Mouse (Mus musculus) ovary, postnatal 10 days (tissue): ENCODE measurements at regions not wholly inside any gene's neighbourhood (a gene's known extent, or its start where the extent isn't known, plus 50 kb on each side); places are given as distances from the start of the nearest gene placed in this dataset.

Experiments used
- DNase-seq: peaks from one replicate; pipeline ENCODE4 v3.0.0; 2022; ENCODE audit warnings: low spot score

DNA sequence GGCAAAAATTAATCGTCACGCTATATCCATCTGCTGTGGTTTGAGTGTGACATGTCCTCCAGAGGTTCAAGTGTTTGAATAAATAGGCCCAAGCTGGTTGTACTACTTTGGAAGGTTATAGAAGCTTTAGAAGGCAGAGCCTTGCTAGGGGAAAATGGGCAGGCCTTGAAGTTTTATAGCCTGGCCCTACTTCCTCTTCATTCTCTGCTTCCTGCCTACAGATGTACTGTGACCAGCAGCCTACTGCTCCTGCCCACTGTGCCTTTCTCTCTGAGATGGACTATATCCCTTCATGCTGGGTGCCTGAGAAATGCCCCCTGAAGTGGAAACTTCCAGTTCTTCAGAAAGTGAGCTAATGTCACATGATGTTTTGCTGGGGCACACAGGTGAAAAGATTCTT lies 133.3 kb upstream of the Nrp1 start:
- DNase-seq, result no peak

DNA sequence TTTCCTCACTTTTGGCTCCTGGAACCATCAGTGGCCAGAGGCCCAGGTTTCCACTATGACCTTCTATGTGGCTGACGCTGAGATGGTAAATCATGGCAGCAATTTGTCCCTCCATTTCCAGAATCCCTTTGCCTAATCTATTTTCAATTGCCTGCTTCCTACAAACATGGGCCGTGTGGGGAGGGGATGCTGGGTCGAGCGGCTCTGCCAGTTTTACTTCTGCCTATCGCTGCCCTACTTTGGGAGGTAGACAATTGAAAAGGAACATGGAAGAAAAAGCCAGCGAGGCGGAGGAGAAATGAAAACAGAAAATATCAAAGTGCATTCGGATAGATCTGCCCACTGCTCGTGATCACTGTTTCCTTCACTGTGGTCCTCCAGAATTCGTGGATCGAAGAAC lies 123.3 kb upstream of the Nrp1 start:
- DNase-seq, result no peak

DNA sequence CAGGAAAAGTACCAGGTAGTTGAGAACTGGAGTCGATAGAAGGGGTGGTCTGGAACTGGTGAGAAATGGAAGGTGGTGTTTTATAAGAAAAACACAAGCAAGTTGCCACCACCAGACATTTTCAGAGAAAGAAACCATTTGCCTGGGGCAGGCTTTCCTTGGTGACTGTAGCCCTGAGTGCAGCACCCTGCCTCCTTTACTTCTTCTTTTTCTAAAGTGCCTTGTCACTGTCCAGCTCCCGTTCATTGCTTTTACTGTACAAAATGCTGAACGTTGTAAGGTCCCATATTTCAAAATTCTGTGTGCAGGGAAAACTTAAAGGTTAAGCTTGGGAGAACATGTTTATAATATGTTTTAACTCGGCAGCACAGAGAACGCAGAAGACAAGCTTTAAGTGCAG lies 122.9 kb upstream of the Nrp1 start:
- DNase-seq, result no peak

GRCm38 (mm10) chr8:128236097-128236496 lies 122.3 kb upstream of the Nrp1 start:
- no peak for DNase-seq

DNA sequence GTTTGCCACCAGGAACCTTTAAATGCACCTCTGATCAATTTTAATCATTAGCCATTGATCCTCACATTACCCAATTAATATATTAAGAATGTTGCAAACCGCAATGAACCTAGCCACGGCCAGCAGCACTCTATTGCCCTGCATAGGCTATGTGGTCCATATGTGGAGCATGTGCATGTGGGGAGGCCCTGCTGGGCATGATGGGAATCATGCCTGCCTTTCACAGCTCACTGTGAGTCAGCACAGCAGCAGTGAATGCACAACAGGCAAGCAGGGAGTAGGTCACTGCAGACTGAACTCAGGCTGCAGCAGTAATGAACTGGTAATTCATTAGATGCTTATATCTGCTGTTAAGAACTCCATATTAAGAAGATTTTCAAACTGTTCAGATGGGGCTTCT lies 119.5 kb upstream of the Nrp1 start:
- DNase-seq, result no peak

- no peak for DNase-seq
Observed at GRCm38 (mm10) chr8:128239783-128240182, 118.6 kb upstream of the Nrp1 start.

DNA sequence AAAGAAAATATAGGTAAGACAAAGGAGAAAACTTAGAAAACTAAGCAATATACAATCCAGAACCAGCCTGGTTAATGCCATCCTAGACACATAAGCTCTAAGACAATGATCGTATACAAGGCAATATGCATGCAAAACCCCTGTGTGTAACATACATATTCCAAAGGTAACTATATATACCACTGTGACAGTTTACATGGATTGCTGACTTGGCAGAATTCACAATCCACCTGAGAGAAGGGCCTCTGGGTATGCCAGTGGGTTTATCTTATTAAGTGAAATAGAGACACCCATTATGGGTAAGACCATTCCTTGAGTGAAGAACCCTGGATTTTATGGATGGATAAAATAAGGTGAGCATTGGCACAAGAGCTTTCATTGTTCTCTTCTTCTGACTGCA lies 117.2 kb upstream of the Nrp1 start:
- DNase-seq, result no peak

DNA sequence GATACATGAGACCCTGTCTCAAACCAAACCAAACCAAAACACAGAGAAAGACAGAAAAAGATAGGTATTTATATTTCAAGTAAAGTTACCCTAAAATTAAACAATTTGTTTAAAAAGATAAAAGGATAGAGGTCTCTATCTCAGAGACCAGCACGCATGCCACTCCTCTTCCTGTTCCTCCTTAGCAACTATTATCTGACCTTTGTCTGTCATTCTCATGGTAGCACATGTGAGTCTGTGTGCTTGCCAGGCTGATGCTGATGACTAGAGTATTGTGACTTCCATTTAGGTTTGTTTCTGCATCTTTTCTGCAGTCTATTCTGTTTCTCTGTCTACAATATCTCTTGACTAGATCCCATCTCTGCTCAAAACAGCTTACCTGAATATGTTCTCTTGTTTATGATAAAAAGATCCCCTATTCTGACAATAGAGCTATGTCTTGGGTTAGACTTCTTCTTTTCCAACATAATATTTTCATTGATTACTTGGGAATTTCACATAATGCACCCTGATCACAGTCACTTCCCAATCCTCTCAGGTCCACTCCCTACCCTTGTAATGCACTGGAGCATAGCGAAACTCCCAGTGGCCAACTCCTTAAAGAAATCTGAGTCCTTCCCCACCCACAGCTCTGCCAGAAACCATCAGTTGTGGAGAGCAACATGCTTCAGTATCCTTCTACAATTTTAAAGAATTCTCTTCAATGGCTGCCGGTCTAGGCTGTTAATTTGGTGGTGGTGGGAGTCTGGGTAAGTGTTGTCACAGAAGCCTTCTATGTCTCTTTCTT lies 115.7 kb upstream of the Nrp1 start:
- DNase-seq, result no peak

DNA sequence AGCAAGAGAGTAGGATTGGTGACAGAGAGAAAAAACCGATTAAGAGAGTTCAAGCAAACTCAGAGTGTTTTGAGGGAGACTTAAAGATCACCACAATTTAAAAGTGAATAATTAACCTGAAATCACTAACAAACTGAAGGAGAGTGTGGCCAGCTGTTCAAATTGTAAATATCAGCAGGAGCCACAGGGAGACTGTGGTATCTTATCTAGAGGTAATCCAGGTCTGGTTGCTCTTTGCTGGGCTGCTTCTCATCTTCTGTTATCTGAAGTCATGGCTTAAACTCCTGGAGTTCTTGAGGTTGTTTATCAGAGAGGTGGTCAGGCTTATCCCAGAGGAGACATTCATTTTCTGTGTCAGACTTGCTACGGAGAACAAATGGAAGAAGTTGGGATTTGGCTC lies 106.7 kb upstream of the Nrp1 start:
- no peak for DNase-seq

DNA sequence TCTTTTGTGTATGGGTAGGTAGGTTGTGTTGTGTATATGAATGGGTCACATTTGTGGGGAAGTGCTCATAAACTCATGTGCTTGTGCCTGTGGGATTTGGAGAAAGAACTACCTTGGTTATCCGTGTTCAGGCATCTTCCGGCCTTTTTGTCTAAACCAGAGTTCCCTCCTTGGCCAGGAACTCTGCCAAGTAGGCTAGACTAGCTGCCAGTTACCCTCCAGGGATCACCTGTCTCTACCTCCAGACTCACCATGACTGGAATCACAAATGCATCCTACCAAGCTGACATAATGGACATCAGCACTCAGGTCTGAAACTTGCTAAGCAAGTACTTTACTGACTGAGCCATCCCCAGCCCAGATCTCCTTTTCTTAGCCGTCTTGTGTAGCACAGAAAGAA lies 97.6 kb upstream of the Nrp1 start:
- DNase-seq, result no peak

DNA sequence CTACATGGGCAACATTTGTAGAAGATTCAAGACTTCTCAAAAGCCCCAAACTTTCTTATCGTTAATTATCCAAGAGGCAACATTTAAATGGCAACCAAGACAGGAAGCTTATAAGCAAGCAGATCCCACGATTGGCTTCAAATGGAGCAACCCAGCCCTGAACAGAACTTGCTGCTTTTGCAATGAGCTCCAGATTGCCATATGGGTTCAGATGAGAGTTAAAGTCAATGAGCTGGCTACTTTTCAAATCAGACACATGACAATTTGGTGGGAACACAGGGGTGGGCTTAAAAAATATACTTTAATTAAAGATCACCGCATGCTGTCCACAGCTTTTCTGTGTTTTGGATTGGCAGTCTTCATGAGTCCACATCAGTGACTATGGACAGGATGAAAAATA lies 97.0 kb upstream of the Nrp1 start:
- no peak for DNase-seq

DNA sequence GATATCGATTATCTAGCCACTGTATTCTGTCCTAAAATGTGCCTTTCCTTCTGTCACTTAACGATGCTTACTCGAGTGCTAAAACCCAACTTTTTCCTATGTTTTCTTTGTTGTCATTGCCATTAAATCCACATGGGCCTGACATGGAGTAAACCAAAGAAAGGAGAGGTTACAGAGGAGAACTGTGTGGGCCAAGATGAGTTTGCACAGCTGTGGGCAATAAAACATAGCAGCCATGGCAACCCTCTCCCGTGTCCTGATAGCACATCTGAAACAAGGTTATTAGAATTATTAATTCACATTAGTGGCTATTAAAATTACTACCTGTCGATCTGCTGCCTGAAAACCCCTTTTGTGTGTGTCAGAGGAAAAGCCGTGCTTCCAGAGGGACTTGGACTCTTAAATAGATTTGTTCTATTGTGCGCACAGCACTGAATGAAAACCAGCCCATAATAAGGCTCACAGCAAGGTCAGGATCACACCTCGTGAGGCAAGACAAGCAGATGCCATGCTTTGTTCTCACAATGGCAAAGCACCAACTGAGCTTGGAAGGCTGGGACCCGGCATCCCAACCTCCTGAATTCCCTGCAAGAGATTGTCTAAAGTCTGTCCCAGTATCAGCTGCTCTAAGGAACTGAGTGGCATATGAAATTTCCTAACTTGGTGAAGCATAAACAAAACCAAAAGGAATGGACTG lies 95.0 kb upstream of the Nrp1 start:
- no peak for DNase-seq

DNA sequence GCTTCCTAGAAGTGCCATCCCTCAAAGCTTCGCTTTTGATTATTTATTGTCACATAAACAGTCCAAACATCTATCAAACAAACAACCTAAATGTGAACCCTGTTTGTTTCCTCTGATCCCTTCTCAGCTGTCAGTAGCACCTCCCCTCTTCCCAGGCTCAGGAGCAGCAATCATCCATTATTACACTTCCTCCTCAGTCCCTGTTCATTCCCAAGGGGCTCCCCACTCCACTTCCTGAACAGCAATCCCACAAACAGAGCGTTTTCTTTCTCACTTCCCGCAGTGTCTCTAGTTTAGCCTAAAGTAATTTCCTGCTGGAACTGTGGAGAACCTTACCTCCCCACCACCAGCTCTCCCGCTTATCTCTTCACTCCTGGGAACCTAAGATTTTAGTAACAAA lies 91.1 kb upstream of the Nrp1 start:
- DNase-seq, result no peak

GRCm38 (mm10) chr8:128268010-128268409 lies 90.4 kb upstream of the Nrp1 start:
- DNase-seq, result no peak

GRCm38 (mm10) chr8:128269546-128269945 lies 88.9 kb upstream of the Nrp1 start:
- no peak for DNase-seq

- no peak for DNase-seq
Observed at GRCm38 (mm10) chr8:128272866-128273344, 85.5 kb upstream of the Nrp1 start.

DNA sequence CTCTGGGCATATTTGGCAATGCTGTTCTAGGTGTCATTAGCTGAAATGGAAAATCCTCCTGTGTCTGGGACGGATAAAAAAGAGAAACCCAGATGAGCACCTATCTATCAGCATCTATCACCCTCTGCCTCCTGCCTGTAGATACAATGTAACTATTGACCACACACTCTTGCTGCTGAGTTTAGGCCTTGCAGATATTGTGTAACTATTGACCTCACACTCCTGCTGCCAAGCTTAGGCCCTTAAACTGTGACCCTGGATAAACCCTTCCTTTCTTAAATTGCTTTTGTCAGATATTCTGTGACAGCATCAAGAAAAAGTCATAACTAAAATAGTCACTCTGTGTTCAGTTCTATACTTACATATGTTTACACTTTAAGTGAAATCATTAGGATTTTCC lies 81.9 kb upstream of the Nrp1 start:
- DNase-seq, result no peak

GRCm38 (mm10) chr8:128282802-128283201 lies 75.6 kb upstream of the Nrp1 start:
- no peak for DNase-seq

- no peak for DNase-seq
Observed at GRCm38 (mm10) chr8:128283365-128283764, 75.0 kb upstream of the Nrp1 start.

DNA sequence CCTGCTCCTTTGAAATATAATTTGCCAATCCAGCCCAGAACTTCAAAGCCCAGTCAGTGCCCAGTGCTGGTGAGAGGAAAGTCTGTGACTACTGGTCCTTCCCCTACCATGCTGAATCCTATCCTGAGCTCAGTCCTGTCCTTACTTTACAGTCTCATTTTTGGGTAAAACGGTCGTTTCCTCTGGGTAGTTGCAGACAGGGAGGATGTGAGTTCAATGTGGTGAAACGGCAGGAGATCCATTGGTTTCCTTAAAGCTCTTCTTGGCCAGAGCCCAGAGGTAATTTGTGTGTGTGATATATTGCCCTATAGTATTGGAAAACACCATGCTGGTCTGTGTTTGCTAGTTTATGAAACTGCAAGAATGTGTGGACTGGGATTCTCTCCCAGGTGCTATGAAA lies 73.6 kb upstream of the Nrp1 start:
- DNase-seq, result no peak

DNA sequence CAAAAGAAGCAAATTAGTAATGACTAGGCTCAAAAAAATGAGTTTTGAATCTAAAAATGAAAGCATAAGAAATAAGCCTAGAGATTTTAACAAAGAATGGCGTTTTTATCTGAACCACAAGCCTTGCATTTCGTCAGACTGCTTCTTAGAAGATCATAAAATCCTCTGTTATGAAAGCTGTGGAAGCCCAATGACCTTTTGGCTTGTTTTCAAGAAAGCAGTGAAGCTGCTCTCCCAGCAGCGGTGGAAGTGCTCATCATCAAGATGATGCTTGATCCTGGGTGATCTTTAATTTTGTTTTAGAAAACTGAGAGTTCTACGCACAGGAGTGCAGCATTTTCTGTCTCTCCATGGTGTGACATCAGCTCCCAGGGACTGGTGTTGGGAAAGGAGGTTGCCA lies 68.3 kb upstream of the Nrp1 start:
- no peak for DNase-seq

DNA sequence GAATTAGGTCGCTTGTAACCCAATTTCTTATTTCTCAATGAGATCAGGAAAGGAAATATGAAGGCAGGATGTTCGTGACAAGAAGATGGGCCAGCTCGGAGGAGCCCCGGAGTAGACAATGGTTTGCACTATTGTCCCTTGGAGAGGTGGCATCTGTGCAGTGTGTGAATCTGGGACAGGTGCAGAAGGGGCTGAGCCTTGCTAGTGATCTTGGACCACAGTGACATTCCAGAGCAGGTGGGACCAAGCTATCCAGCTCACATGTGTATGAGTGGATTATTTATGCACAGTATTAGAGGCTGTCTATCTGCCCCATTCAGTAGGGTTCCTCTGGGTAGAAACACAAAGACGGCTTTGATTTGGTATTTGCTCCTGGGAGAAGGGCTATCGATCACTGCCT lies 66.0 kb upstream of the Nrp1 start:
- no peak for DNase-seq

DNA sequence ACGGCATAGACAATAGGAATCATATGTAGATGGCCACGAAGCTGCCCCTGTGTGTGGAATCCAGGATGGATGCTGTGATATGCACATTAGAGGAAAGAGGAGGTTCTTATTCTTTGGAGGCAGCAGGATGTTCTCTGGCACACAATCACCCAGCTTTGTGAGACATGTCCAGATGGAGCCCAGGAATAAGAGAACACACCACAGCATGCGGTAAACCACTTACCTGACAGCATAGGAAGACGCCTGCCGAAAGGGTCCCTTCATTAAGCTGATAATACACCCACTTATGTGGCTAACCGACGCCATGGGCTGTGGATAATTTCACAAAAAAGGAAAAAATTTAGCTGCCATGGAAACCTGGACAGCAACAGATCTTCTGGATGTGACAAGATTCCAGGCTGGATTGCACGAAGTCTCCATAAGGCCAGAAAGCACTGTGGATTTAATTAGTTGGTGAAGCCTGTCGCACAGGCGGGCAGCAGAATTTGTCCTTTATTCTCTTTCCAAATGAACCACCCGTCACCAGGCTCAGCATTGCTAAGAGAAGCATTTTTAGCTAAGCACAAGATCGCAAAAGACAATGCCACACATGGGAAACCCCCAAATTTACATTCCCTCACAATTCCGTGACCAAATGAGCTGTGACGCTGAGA lies 61.5 kb upstream of the Nrp1 start:
- no peak for DNase-seq
